Mouse (Mus musculus): Measurements from ENCODE around the gene Ccnf.

Ccnf gene

GRCm38 (mm10) chr17:24224741-24225140 lies 26.5 kb downstream of the Ccnf start:
- no peak for DNase-seq (ENCODE audit: low read depth, low spot score)

GRCm38 (mm10) chr17:24223513-24223912 lies 27.8 kb downstream of the Ccnf start:
- no peak for DNase-seq (ENCODE audit: low read depth, low spot score)

- DNase-seq (ENCODE audit: low read depth, low spot score): no peak
Measured at GRCm38 (mm10) chr17:24222653-24223052, 28.6 kb downstream of the Ccnf start.

GRCm38 (mm10) chr17:24220435-24221411 lies 30.6 kb downstream of the Ccnf start, which contains the start of gene Tedc2:
Gene Tedc2, minus strand, starts transcription at chr17:24220851.
- peak; percentile 83 for DNase-seq (ENCODE audit: low read depth, low spot score)

GRCm38 (mm10) chr17:24216836-24217235 lies 34.4 kb downstream of the Ccnf start:
- DNase-seq (ENCODE audit: low read depth, low spot score): no peak

GRCm38 (mm10) chr17:24213186-24213585 lies 38.1 kb downstream of the Ccnf start:
- no peak for DNase-seq (ENCODE audit: low read depth, low spot score)

GRCm38 (mm10) chr17:24212441-24213018 lies 38.8 kb downstream of the Ccnf start:
- DNase-seq (ENCODE audit: low read depth, low spot score): no peak

- no peak for DNase-seq (ENCODE audit: low read depth, low spot score)
Measured at GRCm38 (mm10) chr17:24211631-24212440, 39.4 kb downstream of the Ccnf start.

GRCm38 (mm10) chr17:24210591-24210990 lies 40.7 kb downstream of the Ccnf start:
- DNase-seq (ENCODE audit: low read depth, low spot score): no peak

- no peak for DNase-seq (ENCODE audit: low read depth, low spot score)
Measured at GRCm38 (mm10) chr17:24209916-24210240, 41.4 kb downstream of the Ccnf start.

- DNase-seq (ENCODE audit: low read depth, low spot score): no peak
Measured at GRCm38 (mm10) chr17:24209043-24209915, 42.0 kb downstream of the Ccnf start, which contains the start of gene Ntn3. Gene Ntn3, minus strand, starts transcription at chr17:24209531.

- no peak for DNase-seq (ENCODE audit: low read depth, low spot score)
Measured at GRCm38 (mm10) chr17:24208641-24209042, 42.6 kb downstream of the Ccnf start.

- DNase-seq (ENCODE audit: low read depth, low spot score): no peak
Measured at GRCm38 (mm10) chr17:24207768-24208640, 43.3 kb downstream of the Ccnf start.

GRCm38 (mm10) chr17:24206451-24207351 lies 44.6 kb downstream of the Ccnf start:
- no peak for DNase-seq (ENCODE audit: low read depth, low spot score)

GRCm38 (mm10) chr17:24205908-24206361 lies 45.3 kb downstream of the Ccnf start:
- DNase-seq (ENCODE audit: low read depth, low spot score): no peak

- peak; percentile 88 for DNase-seq (ENCODE audit: low read depth, low spot score)
Measured at GRCm38 (mm10) chr17:24205284-24205888, 45.9 kb downstream of the Ccnf start, which contains the start of gene Tbc1d24. Gene Tbc1d24, minus strand, starts transcription at chr17:24205562.

GRCm38 (mm10) chr17:24204846-24205245 lies 46.4 kb downstream of the Ccnf start:
- no peak for DNase-seq (ENCODE audit: low read depth, low spot score)
